Mouse (Mus musculus) CD4-positive naive resting alpha-beta T cell, adult 57 days (primary cell): Measurements from ENCODE around the gene Olfr1505. TPM values are rescaled to one million over a fixed set of nuclear protein-coding genes. Genes with fewer than 3 reads are reported as not detected.

Experiments
- total RNA-seq: library from RNA; stranded (reverse); gene quantifications from one replicate; pipeline ENCODE4 v1.2.4, GENCODE M21; 2023

Olfr1505 gene
- total RNA-seq: not detected

GRCm38 (mm10) chr19:13913230-13913629, at the start of gene Olfr1505:
TSS of gene Olfr1505 (plus strand) at chr19:13913530.

GRCm38 (mm10) chr19:13897828-13898227, 15.5 kb upstream of the Olfr1505 start, which contains the start of gene Olfr1504:
TSS of gene Olfr1504 (minus strand) at chr19:13897928.

Other genes starting within 250 kb of the Olfr1505 start
- gene Olfr1491, start 216.3 kb upstream of the Olfr1505 start, total RNA-seq: not detected
- gene Olfr1493-ps1, start 190.3 kb upstream of the Olfr1505 start, total RNA-seq: not detected
- not detected for gene Olfr1494, start 173.8 kb upstream of the Olfr1505 start, total RNA-seq
- gene Olfr1495, start 148.9 kb upstream of the Olfr1505 start, total RNA-seq: not detected
- not detected for gene Olfr1496, start 135.7 kb upstream of the Olfr1505 start, total RNA-seq
- gene Olfr1497, start 115.3 kb upstream of the Olfr1505 start, total RNA-seq: not detected
- gene Olfr1499, start 94.1 kb upstream of the Olfr1505 start, total RNA-seq: not detected
- not detected for gene Olfr1500, start 83.0 kb upstream of the Olfr1505 start, total RNA-seq
- not detected for gene Olfr1501, start 62.8 kb upstream of the Olfr1505 start, total RNA-seq
- gene Olfr1502, start 51.7 kb upstream of the Olfr1505 start, total RNA-seq: not detected
- not detected for gene Olfr1504, start 15.6 kb upstream of the Olfr1505 start, total RNA-seq